Mouse (Mus musculus) CH12.LX (cell line): ENCODE measurements at regions not wholly inside any gene's neighbourhood (a gene's known extent, or its start where the extent isn't known, plus 50 kb on each side); places are given as distances from the start of the nearest gene placed in this dataset.

Experiments
- DNase-seq: peaks from one replicate; pipeline ENCODE4 v3.0.0-alpha.2; 2013; ENCODE audit errors: extremely low read depth
- H3K27ac ChIP-seq: 2 replicates; pipeline ENCODE4 v1.5.1; 2012; ENCODE audit warnings: low read depth, mild to moderate bottlenecking, control low read depth, moderate library complexity; ENCODE audit not compliant: insufficient read depth
- H3K27me3 ChIP-seq: replicated peaks from 2 replicates; pipeline ENCODE3; 2012; ENCODE audit warnings: inconsistent platforms
- H3K36me3 ChIP-seq, 2 experiments: replicated peaks in 1 of 2; 2 replicates each; pipeline versions ENCODE3 to v1.6.1; 2012; ENCODE audit warnings: inconsistent platforms in 1 of 2, low read length in 1 of 2, mild to moderate bottlenecking in 1 of 2, mixed read lengths in 1 of 2, moderate library complexity in 1 of 2; ENCODE audit not compliant: control insufficient read depth in 1 of 2, insufficient read depth in 1 of 2
- H3K4me1 ChIP-seq, 2 experiments: 2 replicates each; pipeline ENCODE4 v1.6.1; 2012; ENCODE audit warnings: inconsistent platforms in 1 of 2, moderate library complexity in 1 of 2; ENCODE audit not compliant: insufficient read depth in 2 of 2, control insufficient read depth in 1 of 2
- H3K4me2 ChIP-seq: 2 replicates; pipeline ENCODE4 v1.6.1; 2012; ENCODE audit warnings: low read depth, mild to moderate bottlenecking, control low read depth; ENCODE audit not compliant: poor library complexity, insufficient read depth, severe bottlenecking
- H3K4me3 ChIP-seq, 3 experiments: fragments of 150-350 bp in 1 of 3; sonication (generic) in 1 of 3; replicated peaks in 1 of 3; 2 replicates each; pipeline versions ENCODE3 to v1.5.1; 2011 to 2012; ENCODE audit warnings: low read depth in 2 of 3, low read length in 2 of 3, mild to moderate bottlenecking in 2 of 3, moderate library complexity in 2 of 3, control low read depth in 1 of 3, improper control_type of control experiment in 1 of 3, inconsistent platforms in 1 of 3, mixed read lengths in 1 of 3; ENCODE audit not compliant: poor library complexity in 1 of 3
- H3K79me2 ChIP-seq: replicated peaks from 2 replicates; pipeline ENCODE4 v1.6.1; 2012; ENCODE audit warnings: mild to moderate bottlenecking, moderate library complexity; ENCODE audit not compliant: control insufficient read depth, poor library complexity, insufficient read depth, severe bottlenecking; ENCODE audit errors: extremely low read depth
- H3K9ac ChIP-seq: 2 replicates; pipeline ENCODE4 v1.6.1; 2012; ENCODE audit warnings: low read depth, mild to moderate bottlenecking, control low read depth, moderate library complexity; ENCODE audit not compliant: insufficient read depth
- H3K9me3 ChIP-seq: replicated peaks from 2 replicates; pipeline ENCODE3; 2012; ENCODE audit warnings: low read length, inconsistent platforms, mixed read lengths
- CTCF ChIP-seq, 2 experiments: IDR thresholded peaks in 1 of 2; conservative IDR thresholded peaks in 1 of 2; 2 replicates each; pipeline ENCODE4 v1.5.1; 2011 to 2012; ENCODE audit warnings: low read depth in 2 of 2, low read length in 2 of 2, improper control_type of control experiment in 1 of 2, inconsistent platforms in 1 of 2, mild to moderate bottlenecking in 1 of 2, moderate library complexity in 1 of 2
- ELF1 ChIP-seq: IDR thresholded peaks from 2 replicates; pipeline ENCODE4 v1.6.1; 2014; ENCODE audit warnings: low read depth, mild to moderate bottlenecking, inconsistent platforms, low read length, improper control_type of control experiment
- EP300 ChIP-seq: IDR thresholded peaks from 2 replicates; pipeline ENCODE4 v1.6.1; 2011; ENCODE audit warnings: low read length, improper control_type of control experiment
- HCFC1 ChIP-seq: IDR thresholded peaks from 2 replicates; pipeline ENCODE4 v1.6.1; 2012; ENCODE audit warnings: low read depth, mild to moderate bottlenecking, inconsistent platforms, low read length, improper control_type of control experiment
- IRF4 ChIP-seq: IDR thresholded peaks from 2 replicates; pipeline ENCODE4 v1.6.1; 2014; ENCODE audit warnings: low read depth, mild to moderate bottlenecking, inconsistent platforms, low read length, improper control_type of control experiment
- JUN ChIP-seq: IDR thresholded peaks from 2 replicates; pipeline ENCODE4 v1.6.1; 2011; ENCODE audit warnings: low read depth, mild to moderate bottlenecking, low read length, improper control_type of control experiment, moderate library complexity; ENCODE audit not compliant: insufficient read depth
- KAT2A ChIP-seq: IDR thresholded peaks from 2 replicates; pipeline ENCODE4 v1.6.1; 2012; ENCODE audit warnings: low read length, improper control_type of control experiment, inconsistent platforms; ENCODE audit not compliant: insufficient replicate concordance
- MAZ ChIP-seq: IDR thresholded peaks from 2 replicates; pipeline ENCODE4 v1.6.1; 2012; ENCODE audit warnings: low read depth, mild to moderate bottlenecking, inconsistent platforms, low read length, improper control_type of control experiment, moderate library complexity
- MYC ChIP-seq: IDR thresholded peaks from 2 replicates; pipeline ENCODE4 v1.6.1; 2011; ENCODE audit warnings: low read depth, mild to moderate bottlenecking, improper control_type of control experiment, low read length
- NRF1 ChIP-seq: IDR thresholded peaks from 2 replicates; pipeline ENCODE4 v1.6.1; 2014; ENCODE audit warnings: low read depth, mild to moderate bottlenecking, inconsistent platforms, low read length, improper control_type of control experiment, moderate library complexity
- RAD21 ChIP-seq: IDR thresholded peaks from 2 replicates; pipeline ENCODE4 v1.6.1; 2011; ENCODE audit warnings: low read depth, mild to moderate bottlenecking, low read length, improper control_type of control experiment, moderate library complexity
- RCOR1 ChIP-seq: conservative IDR thresholded peaks from 2 replicates; pipeline ENCODE4 v1.6.1; 2012; ENCODE audit warnings: low read depth, mild to moderate bottlenecking, inconsistent platforms, low read length, improper control_type of control experiment
- SMC3 ChIP-seq: IDR thresholded peaks from 2 replicates; pipeline ENCODE4 v1.6.1; 2011; ENCODE audit warnings: low read depth, low read length, improper control_type of control experiment
- USF1 ChIP-seq: IDR thresholded peaks from 2 replicates; pipeline ENCODE4 v1.6.1; 2014; ENCODE audit warnings: low read depth, mild to moderate bottlenecking, inconsistent platforms, low read length, improper control_type of control experiment
- ZMIZ1 ChIP-seq: IDR thresholded peaks from 2 replicates; pipeline ENCODE4 v1.6.1; 2012; ENCODE audit warnings: low read depth, mild to moderate bottlenecking, inconsistent platforms, low read length, improper control_type of control experiment
- ZNF384 ChIP-seq: IDR thresholded peaks from 2 replicates; pipeline ENCODE4 v1.6.1; 2012; ENCODE audit warnings: low read depth, low read length, improper control_type of control experiment, inconsistent platforms
- dilution Hi-C: fragments of 300-500 bp; cut with MboI; formaldehyde crosslinking; loops from 2 replicates; pipeline ENCODE4 v1.14.3; 2020; ENCODE audit warnings: low sequenced_read_pairs; ENCODE audit not compliant: extremely low pct_unique_long_range_greater_than_20kb, extremely low pct_ligation_motif_present
- in situ Hi-C: fragments of 300-500 bp; cut with MboI; formaldehyde crosslinking; loops from 3 replicates; pipeline ENCODE4 v1.14.3; 2019; ENCODE audit warnings: low sequenced_read_pairs, low pct_ligation_motif_present, low pct_unique_long_range_greater_than_20kb, mixed read lengths

GRCm38 (mm10) chr11:111568041-111568440 is 502.1 kb downstream of the Kcnj2 start:
- in situ Hi-C loops (no loop called here), dilution Hi-C loops (no loop called here)
- Histone ChIP-seq H3K9me3 (no peaks in the 10 kb centered on the region), H3K27ac (no peak overlapping the region), H3K4me3 (no peak overlapping the region), H3K36me3 (no peaks in the 10 kb centered on the region), H3K79me2 (no peaks in the 10 kb centered on the region), H3K4me1 (no peaks in the 10 kb centered on the region), H3K4me2 (no peak overlapping the region), H3K9ac (no peak overlapping the region), H3K27me3 (no peaks in the 10 kb centered on the region)
- TF ChIP-seq RCOR1 (no peak), USF1 (no peak), NRF1 (no peak), MAZ (no peak), MYC (no peak)
- no peak for DNase-seq

GRCm38 (mm10) chr11:111568876-111569275 is 502.9 kb downstream of the Kcnj2 start:
- no peaks in the 10 kb centered on the region for H3K36me3 ChIP-seq
- no peaks in the 10 kb centered on the region for H3K27me3 ChIP-seq
- no peaks in the 10 kb centered on the region for H3K9me3 ChIP-seq
- dilution Hi-C loops, result no loop called here
- TF ChIP-seq CTCF (conservative IDR thresholded peaks at IDR 0.05 in 1 of 2, IDR thresholded peaks at IDR 0.05 in 1 of 2; ENCODE audit: low read depth in 2 of 2, low read length in 2 of 2), result no peak
- no peak for TF ChIP-seq USF1
- no peak for TF ChIP-seq EP300
- no peak for TF ChIP-seq HCFC1
- TF ChIP-seq ZNF384, result no peak
- no peak for TF ChIP-seq RCOR1
- TF ChIP-seq JUN, result no peak
- no peak for TF ChIP-seq ELF1
- TF ChIP-seq KAT2A, result no peak
- TF ChIP-seq RAD21, result no peak
- no peak for TF ChIP-seq SMC3
- TF ChIP-seq ZMIZ1, result no peak
- no peak for TF ChIP-seq IRF4
- TF ChIP-seq MYC, result no peak
- no peak for TF ChIP-seq MAZ
- TF ChIP-seq, all 38 proteins: peak for 0
- no peak overlapping the region for H3K27ac ChIP-seq
- H3K4me1 ChIP-seq, result no peaks in the 10 kb centered on the region
- no peak overlapping the region for H3K4me3 ChIP-seq
- no peak overlapping the region for H3K4me2 ChIP-seq
- in situ Hi-C loops, result no loop called here
- H3K79me2 ChIP-seq, result no peaks in the 10 kb centered on the region
- H3K9ac ChIP-seq, result no peak overlapping the region
- DNase-seq, result no peak
